Mouse (Mus musculus) urinary bladder, adult 18-20 months (tissue): ENCODE data around the gene Rabgap1l.
"Not testable (repeated sequence)": the region's sequence is repeated elsewhere in the genome, so short reads cannot be mapped to it uniquely, and the experiment has no call there.

ENCODE experiments used
- DNase-seq, 2 experiments: peaks; one replicate each; pipeline ENCODE4 v3.0.0; 2022; ENCODE audit warnings: low spot score in 2 of 2, mixed read lengths in 2 of 2

Gene Rabgap1l

DNA sequence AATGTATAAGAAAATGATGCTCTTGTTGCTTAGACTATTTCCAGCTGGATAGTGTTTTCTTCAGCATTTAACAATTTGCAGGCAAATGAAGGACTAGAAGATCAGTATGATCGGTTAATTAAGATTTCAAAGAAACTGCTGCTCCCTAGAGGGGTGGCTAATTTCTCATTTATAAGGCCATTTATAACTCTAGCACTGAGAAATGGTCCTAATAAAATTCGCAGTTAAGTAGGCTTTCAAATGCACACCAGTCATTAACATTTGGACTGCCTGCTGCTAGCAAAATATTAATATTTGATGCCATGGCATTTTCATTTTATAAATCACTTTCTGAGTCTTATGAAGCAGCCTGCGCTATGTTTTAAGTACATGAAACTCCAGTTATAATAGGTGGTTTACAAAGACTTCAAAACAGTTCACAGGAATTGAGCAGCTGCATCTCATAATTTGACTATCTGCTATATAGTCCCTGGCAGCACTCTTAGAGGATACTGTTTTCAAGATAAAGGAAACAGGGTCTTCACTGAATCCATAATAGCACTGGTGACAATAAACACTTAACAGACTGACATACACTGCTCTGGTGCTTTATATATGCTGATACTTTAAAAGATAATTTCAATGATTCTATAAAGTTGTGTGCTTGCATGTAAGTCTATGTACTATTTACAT lies 296.0 kb downstream of the Rabgap1l start:
- no peak for DNase-seq

DNA sequence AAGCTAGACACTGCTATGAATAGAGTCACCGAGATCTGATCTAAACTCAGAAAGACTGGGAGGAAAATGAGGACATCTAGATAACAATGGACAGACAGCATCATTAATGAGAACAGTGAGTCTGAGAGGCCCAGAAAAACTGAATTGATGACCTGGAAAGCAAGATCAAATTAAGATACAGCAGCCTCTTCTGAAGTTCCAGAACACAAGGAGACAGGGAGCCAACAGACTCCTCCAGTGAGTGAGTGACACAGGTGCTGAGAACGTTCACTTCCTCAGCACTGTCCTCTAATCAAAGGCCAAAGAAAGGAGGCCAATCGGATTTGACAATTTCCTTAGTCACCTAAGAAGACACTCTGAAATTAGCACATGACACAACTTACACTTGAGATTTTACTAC lies 307.3 kb downstream of the Rabgap1l start:
- DNase-seq: no peak

DNA sequence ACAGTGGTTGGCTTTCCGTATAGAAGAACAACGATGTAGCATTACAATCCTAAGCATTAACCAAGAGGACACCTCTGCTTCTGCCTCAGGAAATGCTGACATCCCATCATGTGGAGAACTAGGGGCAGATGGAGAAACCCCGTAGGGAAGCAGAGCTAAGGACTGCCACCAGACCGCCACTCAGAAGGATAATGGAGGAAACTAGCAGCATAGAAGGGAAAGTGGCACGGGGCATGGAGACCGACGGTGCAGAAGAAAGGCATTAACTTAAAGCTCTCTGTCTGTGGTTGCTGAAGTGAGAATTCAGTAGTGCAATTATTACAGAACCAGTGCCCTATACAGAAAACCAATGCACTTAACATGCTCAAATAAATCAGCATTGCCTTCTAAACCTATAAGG lies 308.0 kb downstream of the Rabgap1l start:
- no peak for DNase-seq

DNA sequence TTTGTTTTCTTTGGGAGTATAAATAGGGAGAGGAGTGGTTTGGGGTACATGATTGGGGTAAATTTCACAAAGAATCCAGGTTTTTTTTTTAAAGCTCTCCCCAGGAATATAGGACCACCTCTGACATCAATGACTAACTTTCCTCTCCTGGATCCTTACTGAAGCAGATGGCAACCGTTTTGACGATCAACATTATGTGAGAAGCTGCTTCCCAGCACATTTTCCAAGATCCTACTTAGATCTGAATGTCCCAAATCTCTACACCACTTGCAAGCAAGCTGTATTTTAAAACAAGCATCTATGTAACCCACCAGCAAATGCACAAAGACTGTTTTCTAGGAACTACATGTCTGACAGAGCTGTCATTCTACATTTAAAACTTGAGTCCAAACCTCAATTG lies 311.4 kb downstream of the Rabgap1l start:
- no peak for DNase-seq

DNA sequence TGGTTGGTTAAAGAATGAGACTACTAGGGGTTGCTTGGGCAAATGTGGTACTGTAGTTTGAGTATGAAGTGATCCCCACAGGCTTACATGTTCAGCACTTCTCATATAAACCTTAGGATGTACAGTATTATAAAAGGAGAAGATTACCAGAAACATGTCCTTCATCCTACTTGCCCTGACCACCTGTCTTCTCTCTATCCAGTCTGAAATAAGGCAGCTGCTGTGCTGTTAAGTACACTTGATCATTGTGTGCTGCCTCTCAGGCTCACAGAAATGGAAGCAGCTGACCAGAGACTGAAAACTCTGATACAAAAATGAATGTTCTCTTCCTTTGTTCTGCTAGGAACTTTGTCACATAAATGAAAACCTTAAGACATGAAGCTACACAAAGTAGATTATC lies 325.6 kb downstream of the Rabgap1l start:
- no peak for DNase-seq

DNA sequence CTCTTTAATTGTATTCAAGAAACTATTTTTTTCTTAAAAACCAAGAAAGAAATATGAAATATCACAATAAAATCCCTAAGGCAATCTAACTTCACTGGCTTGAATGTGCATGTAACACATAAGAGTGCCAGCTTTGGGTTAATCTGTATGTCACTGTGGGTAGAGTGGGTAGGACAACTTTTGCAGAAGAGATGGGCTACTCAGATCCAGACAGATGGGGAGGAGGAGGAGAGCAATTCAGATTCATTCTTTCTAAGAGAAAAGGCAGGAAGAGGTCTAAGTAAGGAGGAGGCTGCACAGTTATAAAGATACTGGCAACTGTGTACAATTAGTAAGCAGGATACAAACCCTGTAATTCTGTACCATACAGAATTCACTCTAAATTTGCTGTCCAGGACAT lies 327.8 kb downstream of the Rabgap1l start:
- DNase-seq: no peak

DNA sequence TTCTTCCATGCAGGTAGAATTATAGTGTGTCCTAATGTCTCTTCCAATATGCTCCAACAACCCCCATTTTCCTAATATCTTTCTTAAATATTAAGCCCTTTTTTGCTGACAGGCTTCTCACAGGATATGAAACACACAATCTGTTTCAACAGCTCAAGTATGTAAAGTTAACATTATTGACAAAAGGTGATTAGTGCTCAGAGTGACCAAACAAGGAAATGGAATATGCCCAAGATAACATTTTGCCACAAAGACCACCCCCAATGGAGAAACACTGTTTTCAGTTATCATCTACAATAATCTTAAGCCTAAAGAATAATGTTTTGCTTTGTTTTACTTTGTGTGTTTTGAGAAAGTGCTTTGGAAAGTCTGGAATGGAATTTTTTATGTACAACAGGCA lies 328.9 kb downstream of the Rabgap1l start:
- no peak for DNase-seq

DNA sequence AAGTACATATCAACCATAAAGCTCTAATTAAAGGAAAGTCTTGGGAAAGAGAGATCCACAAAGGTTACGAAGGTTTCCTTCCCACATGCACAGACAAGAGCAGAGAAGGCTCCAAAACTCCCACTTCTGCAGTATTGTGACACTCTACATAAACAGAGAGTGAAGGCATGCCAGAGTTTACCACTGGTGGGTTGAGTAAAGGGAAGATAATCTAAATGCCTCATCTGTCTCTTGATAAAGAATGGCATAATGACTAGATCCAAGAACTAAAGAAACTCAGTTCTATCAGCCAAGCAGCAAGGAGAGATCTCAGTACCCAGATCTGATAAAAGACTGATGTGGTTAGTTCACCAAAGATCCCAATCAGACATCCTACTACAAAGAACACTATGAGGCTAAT lies 332.7 kb downstream of the Rabgap1l start:
- no peak for DNase-seq

DNA sequence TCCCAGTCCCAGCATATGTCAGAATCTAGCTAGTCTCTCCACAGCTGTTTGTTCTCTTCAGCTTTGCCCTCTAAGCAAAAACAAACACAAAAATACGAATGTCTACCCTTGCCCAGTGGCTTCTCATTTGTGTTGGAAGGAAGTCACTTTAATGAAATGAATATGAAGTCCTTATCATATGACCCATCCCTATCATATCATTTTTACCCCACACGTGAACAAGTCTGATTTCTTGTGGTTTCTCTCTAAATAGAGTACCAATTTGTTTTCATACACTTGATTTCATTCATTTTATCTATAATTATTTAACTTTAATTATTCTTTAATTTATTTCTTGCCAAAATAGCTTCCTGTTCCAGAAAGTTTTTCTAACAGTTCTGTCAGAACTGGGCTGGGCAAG lies 341.3 kb downstream of the Rabgap1l start:
- DNase-seq: no peak

DNA sequence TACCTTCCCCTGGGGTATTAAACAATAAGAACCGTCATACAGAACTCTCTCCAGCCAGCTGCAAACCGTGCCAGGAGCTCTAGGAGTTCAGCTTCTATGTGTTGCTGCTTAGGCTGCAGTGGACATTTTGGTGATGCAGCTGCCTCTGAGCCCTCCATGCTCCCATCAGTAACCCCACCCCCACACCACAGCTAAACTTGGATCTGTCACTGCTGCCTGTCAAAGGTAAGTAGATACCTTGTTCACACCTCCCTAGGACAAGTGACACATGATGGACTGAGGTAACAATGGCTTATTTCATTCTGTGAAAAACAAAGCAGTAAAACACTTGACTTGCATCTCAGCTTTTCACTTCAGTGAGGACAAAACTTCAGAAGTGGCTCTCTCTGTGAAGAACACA lies 344.3 kb downstream of the Rabgap1l start:
- DNase-seq: no peak

DNA sequence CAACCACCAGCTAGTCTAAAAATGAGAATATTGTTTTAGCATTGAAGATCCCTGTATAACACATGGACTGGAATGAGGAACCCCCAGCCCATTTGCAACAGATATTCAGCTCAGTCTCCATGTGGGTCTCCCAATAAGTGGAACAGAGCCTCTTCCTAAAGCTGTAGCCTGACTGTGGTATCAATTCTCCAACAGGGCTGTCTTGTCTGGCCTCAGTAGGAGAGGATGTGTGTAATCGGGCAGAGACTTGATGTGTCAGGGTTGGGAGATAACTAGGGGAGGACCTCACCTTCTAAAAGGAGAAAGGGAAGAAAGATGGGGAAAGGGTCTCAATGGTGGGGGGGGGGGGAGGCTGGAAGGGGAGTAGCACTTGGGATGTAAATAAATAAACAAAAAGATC lies 346.2 kb downstream of the Rabgap1l start:
- DNase-seq: no peak

DNA sequence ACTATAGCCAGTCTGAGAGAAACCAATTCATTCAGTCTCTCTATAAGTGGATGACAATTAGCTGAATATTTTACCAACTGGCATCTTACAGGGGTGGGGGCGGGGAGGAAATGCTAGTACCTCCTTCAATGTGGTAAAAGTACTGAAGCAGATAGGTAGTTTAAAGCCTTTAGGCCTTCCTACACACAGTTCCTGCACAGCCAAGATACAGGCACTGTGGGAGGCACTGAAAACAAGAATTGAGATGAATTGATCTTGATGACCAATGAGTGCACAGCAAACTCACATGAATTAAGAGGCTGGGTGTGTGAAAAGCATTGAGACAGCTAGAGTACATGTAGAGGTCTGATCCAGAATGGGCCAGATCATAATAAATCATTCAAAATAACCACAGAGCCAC lies 349.5 kb downstream of the Rabgap1l start:
- no peak for DNase-seq

DNA sequence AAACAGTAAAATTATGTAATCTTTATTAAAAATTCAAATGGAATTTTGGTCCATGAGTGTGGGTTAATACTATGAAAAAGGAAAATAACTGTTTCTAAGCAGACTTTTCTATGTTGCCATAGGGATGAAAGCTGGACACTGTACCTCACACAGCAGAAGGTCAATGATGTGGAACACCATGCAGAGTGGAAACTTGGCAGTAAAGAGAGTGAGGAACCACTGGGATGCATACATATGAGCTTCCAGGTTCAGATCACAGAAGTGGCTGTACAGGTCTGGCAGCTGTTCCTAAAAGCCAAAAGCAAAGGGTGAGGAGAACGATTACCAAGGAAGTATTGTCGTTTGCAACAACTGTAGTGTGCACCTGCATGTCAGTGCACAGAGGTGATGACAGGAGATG lies 351.3 kb downstream of the Rabgap1l start:
- no peak for DNase-seq

DNA sequence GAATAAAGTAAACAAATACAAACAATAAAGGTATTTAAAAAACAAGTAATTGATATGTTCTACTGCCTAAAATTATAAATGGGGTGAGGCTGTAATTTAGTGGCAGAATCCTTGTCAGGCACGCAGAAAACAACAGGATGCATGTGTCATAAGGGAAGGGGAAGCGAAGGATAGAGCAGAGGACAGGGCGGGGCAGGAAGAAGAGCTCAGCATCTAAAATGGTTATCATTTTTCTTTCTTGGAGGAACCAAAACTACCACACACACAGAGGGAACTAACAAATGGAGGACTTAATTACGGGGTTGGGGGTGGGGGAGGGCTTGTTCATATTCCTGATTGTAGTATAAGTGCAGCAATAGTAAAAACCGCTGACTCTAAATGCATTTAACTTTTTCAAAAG lies 351.9 kb downstream of the Rabgap1l start:
- no peak for DNase-seq

DNA sequence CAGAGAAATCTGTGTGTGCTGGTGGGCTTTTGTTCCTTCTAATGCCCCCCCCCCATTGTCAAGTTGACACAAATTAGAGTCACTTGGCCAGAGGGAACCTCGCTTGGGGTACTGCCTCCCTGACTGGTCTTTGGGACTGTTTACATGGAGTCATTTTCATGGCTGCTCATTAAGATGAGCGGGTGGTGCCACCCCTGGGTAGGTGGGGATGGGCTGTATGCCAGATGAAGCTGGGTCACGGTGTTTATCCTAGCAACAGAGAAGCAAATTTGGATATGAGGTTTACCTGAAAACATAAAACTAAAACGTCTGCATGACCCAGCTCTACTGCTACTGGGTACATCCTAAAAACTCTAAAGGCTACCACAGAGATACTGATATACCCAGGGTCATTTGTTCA lies 354.2 kb downstream of the Rabgap1l start:
- no peak for DNase-seq

DNA sequence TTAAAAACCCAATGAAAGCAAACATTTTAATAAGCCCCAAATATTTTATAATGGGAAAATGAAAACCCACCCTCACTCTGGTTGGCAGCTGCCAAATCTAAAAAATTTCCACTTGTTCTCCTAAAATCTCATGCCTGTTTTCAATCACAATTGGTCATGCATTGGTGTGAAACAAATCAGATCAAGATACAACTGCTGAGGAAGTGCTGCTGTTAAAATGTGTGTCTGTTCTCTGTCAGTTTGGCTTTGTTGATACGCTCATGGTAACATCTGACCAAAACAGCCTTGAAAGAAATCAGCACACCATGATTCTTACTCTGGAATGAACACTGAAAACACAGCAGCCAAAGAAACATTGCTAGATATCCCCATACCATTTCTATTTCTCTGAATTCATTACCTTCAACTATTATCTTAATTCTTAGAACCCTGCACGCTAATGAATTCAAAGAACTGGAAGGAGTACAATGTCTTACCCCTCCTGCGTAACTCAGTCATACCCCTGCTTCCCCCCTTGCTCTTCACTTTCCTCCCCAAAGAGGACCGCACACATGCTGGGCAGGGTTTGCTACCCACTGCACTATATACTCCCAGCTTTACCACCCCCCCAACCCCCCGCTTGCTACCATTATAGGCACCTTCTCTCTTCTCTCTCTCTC lies 375.7 kb downstream of the Rabgap1l start:
- DNase-seq: no peak

DNA sequence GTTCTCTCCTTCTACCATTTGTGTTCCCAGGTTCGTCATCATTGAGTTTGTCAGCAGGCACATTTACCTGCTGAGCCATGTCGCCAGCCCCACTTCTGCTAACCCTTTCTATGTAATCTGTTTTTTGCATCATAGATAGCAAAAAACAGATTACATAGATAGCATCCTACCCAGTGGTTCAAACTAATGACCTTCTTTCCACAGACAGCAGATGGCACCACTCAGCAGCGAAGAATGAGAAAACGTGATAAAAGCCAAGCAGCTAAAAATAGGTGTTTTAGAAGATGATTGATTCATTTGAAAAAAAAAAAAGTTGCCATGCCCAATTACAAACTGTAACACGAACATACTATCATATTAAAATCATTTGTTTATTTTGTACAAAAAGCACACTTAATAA lies 382.2 kb downstream of the Rabgap1l start:
- DNase-seq: no peak

DNA sequence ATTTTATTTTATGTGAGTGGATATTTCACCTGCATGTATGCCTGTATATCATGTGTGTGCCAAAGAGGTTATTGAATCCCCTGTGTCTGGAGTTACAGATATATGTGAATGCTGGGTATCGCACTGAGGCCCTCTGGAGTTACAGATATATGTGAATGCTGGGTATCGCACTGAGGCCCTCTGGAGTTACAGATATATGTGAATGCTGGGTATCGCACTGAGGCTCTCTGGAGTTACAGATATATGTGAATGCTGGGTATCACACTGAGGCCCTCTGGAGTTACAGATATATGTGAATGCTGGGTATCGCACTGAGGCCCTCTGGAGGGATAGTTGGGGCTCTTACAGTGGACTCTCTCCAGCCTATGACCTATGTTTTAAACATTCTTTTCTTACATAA lies 383.3 kb downstream of the Rabgap1l start:
- DNase-seq: not testable (repeated sequence)

DNA sequence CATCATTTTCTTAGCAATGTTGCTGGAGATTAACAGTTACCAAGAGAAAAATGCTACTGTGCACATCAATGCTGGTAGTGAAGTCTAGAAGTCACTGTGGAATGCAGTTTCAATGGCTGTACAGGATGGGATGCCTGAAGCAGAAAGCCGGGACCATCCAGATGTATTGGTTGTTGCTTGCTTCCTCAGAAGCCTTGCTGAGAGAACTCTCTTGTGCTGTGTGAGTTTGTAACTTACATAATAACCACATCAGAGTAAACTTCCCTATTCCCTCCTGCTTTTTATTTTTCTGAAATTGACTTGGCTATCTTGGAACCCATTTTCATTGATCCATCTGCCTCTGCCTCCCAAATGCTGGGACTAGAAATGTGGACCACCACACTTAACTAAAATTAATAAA lies 383.9 kb downstream of the Rabgap1l start:
- DNase-seq: no peak

DNA sequence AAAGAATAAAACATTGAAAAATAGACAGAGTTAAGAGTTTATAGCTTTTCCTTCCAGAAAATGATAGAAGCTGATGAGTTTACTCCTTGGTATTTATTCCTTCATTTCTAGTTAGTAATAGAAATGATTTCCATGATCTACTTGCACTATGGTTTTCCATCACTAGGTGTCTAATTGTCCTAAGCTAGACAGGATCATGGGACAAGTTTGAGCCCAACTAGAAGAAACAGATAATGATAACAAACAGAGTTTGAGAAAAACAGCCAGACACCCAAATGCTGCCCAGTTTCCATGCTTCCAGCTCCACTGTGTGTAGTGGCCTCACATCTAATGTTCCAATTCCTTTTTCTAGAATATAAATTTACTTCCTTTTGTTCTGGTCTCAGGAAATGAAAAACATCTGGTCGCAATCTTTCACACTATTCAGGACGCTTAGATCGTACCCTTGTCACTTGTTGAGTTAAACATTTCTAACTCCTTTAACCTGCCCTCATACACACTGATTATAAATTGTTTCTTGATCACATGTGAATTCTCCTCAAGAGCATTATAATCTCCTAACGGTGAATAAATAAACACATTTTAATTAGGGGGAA lies 384.6 kb downstream of the Rabgap1l start:
- no peak for DNase-seq

DNA sequence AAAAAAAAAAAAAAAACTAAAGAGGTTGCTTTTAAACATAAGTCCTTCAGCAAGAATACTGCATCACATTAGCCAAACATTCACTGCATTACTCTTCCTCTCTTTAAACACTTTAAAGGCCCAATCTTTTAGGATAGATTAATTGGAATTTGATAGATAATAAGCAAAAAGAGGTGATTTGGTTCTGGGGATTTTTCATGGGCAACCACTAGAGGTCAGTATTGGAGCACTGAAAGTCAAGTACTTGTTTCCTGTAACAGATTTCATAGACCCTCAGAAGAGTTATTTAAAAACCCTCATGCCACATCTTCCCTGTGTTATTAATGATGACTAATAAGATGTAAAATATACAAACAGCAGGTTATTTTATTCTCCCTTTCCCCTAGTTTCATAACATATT lies 393.6 kb downstream of the Rabgap1l start:
- DNase-seq: no peak

DNA sequence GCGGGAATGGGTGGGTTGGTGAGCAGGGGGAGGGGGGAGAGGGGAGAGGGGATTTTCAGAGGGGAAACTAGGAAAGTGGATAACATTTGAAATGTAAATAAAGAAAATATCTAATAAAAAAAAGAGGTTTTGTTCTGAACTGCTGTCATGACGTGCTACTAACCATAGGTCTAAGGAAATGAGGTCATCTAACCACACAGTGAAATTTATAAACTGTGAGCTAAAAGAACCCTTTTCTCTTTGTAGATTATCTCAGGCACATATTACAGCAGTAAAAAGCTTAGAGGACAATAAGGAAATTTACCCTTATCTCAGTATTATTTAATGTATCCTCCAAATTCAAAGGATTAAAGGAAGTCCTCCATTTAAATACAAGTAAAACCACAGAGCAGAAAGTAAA lies 396.0 kb downstream of the Rabgap1l start:
- DNase-seq: no peak

DNA sequence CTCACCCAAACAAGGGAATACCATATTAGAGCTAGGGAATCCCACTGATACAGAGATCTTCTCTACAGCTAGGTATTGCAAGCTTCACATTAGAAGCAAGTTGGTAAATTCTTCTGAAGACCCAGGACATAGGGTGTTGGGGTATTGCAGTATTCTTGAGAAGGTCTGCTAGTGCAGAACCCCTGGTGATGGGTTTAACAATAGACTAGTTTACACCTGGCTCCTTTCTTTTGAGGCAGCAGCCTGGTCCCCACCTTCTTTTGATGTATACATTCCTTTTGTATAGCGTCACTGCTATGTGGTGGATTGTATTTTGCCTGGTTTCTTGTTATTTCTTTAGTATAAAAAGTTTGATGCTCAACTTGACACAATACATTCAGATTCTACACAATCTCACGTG lies 405.6 kb downstream of the Rabgap1l start:
- no peak for DNase-seq

DNA sequence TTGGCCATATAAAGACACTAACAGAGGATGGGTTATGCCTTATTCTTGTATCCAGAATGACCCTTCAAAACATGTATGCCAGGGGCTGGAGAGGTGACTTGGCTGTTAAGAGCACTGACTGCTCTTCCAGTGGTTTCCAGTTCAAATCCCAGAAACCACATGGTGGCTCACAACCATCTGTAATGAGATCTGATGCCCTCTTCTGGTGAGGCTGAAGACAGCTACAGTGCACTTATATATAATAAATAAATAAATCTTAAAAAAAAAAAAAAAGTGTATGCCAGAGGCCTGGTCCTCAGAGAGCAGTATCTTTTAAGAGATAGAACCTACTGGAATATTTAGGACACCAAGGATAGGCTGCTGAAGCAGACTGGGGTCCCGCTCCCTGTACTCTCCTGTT lies 414.6 kb downstream of the Rabgap1l start:
- DNase-seq: no peak
